Mouse (Mus musculus) limb, embryonic 13.5 days (tissue): ENCODE results near the gene Med15. TPM values are rescaled to one million over a fixed set of nuclear protein-coding genes. Genes with fewer than 3 reads are reported as not detected.

Experiments
- ATAC-seq: fragments of 200-750 bp; cut with Nextera tagmentation; 2 replicates; pipeline ENCODE4 v1.8.0; 2017; ENCODE audit warnings: low read depth, moderate number of reproducible peaks, moderate TSS enrichment; ENCODE audit not compliant: low FRiP score
- H3K27ac ChIP-seq: fragments of 300-500 bp; sonication (generic); 2 replicates; pipeline ENCODE4 v1.5.1; 2015; ENCODE audit warnings: inconsistent platforms, mild to moderate bottlenecking, moderate library complexity
- H3K27me3 ChIP-seq: fragments of 300-500 bp; sonication (generic); 2 replicates; pipeline ENCODE4 v1.6.1; 2015; ENCODE audit warnings: mild to moderate bottlenecking, inconsistent platforms
- H3K36me3 ChIP-seq: fragments of 300-500 bp; sonication (generic); 2 replicates; pipeline ENCODE4 v1.6.1; 2015; ENCODE audit warnings: inconsistent platforms, mild to moderate bottlenecking, moderate library complexity
- H3K4me1 ChIP-seq: fragments of 300-500 bp; sonication (generic); 2 replicates; pipeline ENCODE4 v1.6.1; 2015; ENCODE audit warnings: inconsistent platforms
- H3K4me2 ChIP-seq: fragments of 300-500 bp; sonication (generic); replicated peaks from 2 replicates; pipeline ENCODE4 v1.6.1; 2015; ENCODE audit warnings: inconsistent platforms, mild to moderate bottlenecking, moderate library complexity
- H3K4me3 ChIP-seq: fragments of 300-500 bp; sonication (generic); 2 replicates; pipeline ENCODE4 v1.5.1; 2015; ENCODE audit warnings: moderate library complexity, mild to moderate bottlenecking, inconsistent platforms
- H3K9ac ChIP-seq: fragments of 300-500 bp; sonication (generic); 2 replicates; pipeline ENCODE4 v1.6.1; 2015; ENCODE audit warnings: mild to moderate bottlenecking, inconsistent platforms
- H3K9me3 ChIP-seq: fragments of 300-500 bp; sonication (generic); 2 replicates; pipeline ENCODE4 v1.6.1; 2016; ENCODE audit warnings: inconsistent platforms
- WGBS: fragments of 180-500 bp; shearing (Covaris S2); methylation state at CpG from one replicate; pipeline ENCODE4 v1.1.7; 2015; 5-methylcytosine and 5-hydroxymethylcytosine counted together
- polyA plus RNA-seq: library from polyadenylated mRNA; unstranded; fragments of >200 nt; fragmentation: Nextera tagmentation; extraction: Ambion mirVana; gene quantifications from 2 replicates; pipeline ENCODE4 v1.2.1, GENCODE M21; 2015

Med15 gene
- polyA plus RNA-seq: 48.1 and 49.8 TPM in 2 replicates

DNA sequence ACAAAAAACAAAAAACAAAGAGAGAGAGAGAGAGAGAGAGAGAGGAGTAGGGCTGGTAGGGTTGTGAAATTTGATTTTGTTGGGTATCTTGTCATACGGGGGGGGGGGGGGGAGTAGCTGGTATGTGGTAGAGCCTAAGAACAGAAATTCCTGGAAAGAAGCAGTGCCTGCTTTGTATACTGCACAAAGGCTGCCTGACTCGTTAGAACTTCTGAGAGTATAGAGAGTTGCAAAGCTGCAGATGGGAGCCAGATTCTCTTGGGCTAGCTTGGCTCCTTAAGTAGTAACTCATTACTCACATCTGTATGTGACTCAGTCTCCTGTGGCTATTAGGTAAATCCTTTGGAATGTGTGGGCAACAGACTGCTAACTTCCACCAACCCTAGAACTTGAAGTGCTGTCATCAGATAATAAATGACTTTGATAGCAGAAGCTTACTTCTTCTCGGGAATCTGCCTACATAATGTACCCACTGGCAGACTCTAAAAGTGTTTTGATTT is at the start of gene Med15:
TSS of gene Med15 (minus strand) at position 51 of the 500 bp plus-strand sequence.
- peaks cover 4% of the 10 kb centered on the region; the same call in 1 of the 2 replicates for H3K27me3 ChIP-seq
- no peaks in the 10 kb centered on the region for H3K36me3 ChIP-seq
- no peak within 1 kb of the TSS for H3K4me2 ChIP-seq
- WGBS: 21% methylated on average over 3 of the region's 3 CpGs
- H3K9ac ChIP-seq: no peak within 1 kb of the TSS
- no peak for ATAC-seq
- H3K4me3 ChIP-seq: no peak within 1 kb of the TSS
- H3K27ac ChIP-seq: no peak within 1 kb of the TSS
- H3K4me1 ChIP-seq: peaks cover 8% of the 10 kb centered on the region
- H3K9me3 ChIP-seq: no peaks in the 10 kb centered on the region

DNA sequence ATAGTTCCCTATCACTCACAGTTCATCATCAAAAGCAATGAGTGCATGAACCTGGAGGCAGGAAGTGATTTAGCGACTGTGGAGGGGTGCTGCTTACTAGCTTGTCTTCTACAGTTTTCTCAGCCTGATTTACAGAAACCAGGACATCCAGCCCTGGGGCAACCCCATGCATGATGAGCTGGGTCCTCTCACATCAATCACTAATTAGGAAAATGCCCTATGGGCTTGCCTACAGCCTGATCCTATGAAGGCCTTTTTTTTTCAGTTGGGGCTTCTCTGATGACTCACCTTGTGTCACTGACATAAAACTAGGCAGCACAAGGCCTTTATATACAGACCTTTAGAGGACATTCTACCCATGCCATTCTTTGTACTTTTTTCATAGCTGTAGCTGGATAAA is 47.0 kb upstream of the Med15 start:
- Histone ChIP-seq H3K4me2 (no peak overlapping the region), H3K9ac (no peak overlapping the region), H3K4me1 (no peaks in the 10 kb centered on the region), H3K36me3 (peaks cover 94% of the 10 kb centered on the region), H3K4me3 (no peak overlapping the region), H3K27me3 (no peaks in the 10 kb centered on the region), H3K27ac (no peak overlapping the region), H3K9me3 (no peaks in the 10 kb centered on the region)
- no peak for ATAC-seq
- WGBS: 78% methylated on average over 1 of the region's 1 CpGs

DNA sequence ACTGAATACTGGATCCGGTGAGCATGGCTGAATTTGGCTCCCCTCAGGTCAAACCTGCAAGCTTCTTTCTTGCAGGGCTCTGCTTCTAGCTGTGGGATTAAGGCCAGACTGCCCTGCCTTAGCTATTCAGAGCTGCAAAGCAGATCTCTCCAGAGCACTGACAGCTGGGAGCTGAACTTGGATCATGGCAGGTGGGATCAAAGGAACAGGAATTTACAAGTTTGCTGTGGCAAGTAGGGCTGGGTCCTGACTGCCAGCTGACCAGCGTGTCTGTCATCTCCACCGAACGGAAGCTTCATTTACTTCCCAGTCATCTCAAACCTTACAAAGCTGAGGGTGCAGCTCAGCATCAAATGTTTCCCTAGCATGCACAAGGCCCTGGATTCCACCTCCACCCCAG is 45.5 kb upstream of the Med15 start:
- Histone ChIP-seq H3K36me3 (peaks cover 90% of the 10 kb centered on the region), H3K27ac (no peak overlapping the region), H3K9ac (no peak overlapping the region), H3K9me3 (no peaks in the 10 kb centered on the region), H3K4me2 (no peak overlapping the region), H3K27me3 (no peaks in the 10 kb centered on the region), H3K4me3 (no peak overlapping the region), H3K4me1 (no peaks in the 10 kb centered on the region)
- WGBS: 69% methylated on average over 4 of the region's 4 CpGs
- no peak for ATAC-seq

DNA sequence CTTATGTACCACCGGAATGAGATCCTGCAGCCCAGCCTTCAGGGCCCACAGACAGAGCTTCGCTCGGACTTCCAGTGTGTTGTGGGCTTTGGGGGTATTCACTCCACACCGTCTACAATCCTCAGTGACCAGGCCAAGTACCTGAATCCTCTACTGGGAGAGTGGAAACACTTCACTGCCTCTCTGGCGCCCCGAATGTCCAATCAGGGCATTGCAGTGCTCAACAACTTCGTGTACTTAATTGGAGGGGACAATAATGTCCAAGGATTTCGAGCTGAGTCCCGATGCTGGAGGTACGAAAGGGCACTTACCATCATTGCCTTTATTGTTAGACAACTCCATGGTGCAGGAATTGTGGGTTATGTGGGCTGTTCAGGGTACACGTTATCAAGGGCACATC is 44.1 kb upstream of the Med15 start:
- Histone ChIP-seq H3K27me3 (no peaks in the 10 kb centered on the region), H3K4me2 (no peak overlapping the region), H3K4me3 (no peak overlapping the region), H3K36me3 (peaks cover 86% of the 10 kb centered on the region), H3K4me1 (no peaks in the 10 kb centered on the region), H3K9ac (no peak overlapping the region), H3K27ac (no peak overlapping the region), H3K9me3 (no peaks in the 10 kb centered on the region)
- ATAC-seq: no peak
- WGBS: 68% methylated on average over 11 of the region's 11 CpGs

DNA sequence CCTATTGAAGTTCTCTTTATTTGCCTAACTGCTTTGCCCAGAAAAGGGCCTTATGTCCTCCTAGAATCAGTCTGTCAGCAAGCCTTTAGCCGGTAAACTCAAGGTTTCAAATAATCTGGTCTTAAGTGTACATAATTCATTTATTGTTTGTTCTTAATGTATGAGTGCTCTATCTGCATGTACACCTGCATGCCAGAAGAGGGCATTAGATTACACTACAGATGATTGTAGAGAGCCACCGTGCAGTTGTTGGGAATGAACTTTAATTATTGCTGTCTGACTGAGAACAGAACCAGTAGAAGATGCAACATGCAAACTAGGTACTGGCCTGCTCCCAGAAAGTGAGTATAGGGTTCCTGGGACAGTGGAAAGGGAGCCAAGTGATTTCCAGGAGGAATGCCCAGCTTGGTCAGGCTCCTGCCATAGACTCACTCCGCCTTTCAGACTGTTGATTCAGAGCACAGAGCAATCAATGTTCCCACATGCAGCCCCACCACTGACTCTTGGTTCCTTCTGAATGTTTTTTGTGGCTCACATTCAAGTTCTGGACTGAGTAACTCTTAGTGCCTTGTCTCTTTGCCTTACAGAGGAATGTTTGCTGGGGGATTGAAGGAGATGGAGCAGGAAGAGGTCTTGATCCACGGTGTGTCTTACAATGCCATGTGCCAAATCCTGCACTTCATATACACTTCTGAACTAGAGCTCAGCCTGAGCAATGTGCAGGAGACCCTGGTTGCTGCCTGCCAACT is 38.6 kb upstream of the Med15 start:
- H3K27me3 ChIP-seq: no peaks in the 10 kb centered on the region
- no peak overlapping the region for H3K27ac ChIP-seq
- H3K9me3 ChIP-seq: no peaks in the 10 kb centered on the region
- H3K4me1 ChIP-seq: no peaks in the 10 kb centered on the region
- H3K4me2 ChIP-seq: no peak overlapping the region
- WGBS: 75% methylated on average over 4 of the region's 4 CpGs
- no peak overlapping the region for H3K9ac ChIP-seq
- peaks cover 77% of the 10 kb centered on the region for H3K36me3 ChIP-seq
- no peak for ATAC-seq
- H3K4me3 ChIP-seq: no peak overlapping the region

DNA sequence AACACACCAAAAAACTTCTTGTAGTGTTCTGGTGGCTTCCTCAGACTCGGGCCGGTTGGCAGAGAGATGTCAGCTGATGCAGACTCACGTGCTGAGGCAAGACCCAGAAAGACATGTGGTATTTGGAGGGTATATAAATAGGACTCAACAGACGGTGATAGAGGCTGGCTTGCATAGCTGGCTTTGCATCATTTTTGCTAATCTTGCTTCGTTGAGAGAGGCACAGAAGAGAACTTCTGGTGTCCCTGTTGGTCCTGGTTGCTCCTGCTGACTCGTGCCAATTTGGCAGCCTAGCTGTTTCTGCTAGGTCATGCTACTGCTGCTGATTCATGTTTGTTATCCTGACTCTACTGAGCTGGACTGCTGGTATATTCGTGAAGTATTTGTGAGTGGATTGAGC is 36.1 kb upstream of the Med15 start:
- no peak overlapping the region for H3K4me3 ChIP-seq
- H3K27ac ChIP-seq: no peak overlapping the region
- 84% methylated on average over 7 of the region's 7 CpGs for WGBS
- H3K9ac ChIP-seq: no peak overlapping the region
- no peak overlapping the region for H3K4me2 ChIP-seq
- peaks cover 15% of the 10 kb centered on the region for H3K4me1 ChIP-seq
- H3K9me3 ChIP-seq: no peaks in the 10 kb centered on the region
- H3K27me3 ChIP-seq: no peaks in the 10 kb centered on the region
- ATAC-seq: no peak
- H3K36me3 ChIP-seq: peaks cover 77% of the 10 kb centered on the region

DNA sequence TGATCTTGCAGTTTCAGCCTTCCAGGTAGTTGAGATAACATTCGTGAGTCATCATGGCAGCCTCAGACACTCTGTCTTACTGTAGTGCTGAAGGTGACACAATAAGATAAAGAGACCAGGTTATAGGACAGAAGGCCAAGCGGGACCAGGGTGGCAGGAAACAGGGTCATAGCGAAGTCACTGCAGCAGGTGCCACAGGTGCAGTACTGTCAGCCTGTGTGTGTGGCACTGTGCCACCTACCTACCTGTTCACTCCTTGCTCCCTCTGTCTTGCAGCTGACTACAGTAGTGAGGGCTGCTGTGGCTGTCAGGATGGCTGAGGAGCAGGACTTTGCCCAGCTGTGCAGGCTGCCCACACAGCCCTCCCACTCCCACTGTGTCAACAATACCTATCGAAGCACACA is 31.4 kb upstream of the Med15 start:
- WGBS: 88% methylated on average over 4 of the region's 4 CpGs
- no peak for ATAC-seq
- Histone ChIP-seq H3K4me1 (peaks cover 39% of the 10 kb centered on the region), H3K4me3 (no peak overlapping the region), H3K27ac (no peak overlapping the region), H3K27me3 (no peaks in the 10 kb centered on the region), H3K4me2 (no peak overlapping the region), H3K36me3 (peaks cover 57% of the 10 kb centered on the region), H3K9ac (no peak overlapping the region), H3K9me3 (no peaks in the 10 kb centered on the region)

DNA sequence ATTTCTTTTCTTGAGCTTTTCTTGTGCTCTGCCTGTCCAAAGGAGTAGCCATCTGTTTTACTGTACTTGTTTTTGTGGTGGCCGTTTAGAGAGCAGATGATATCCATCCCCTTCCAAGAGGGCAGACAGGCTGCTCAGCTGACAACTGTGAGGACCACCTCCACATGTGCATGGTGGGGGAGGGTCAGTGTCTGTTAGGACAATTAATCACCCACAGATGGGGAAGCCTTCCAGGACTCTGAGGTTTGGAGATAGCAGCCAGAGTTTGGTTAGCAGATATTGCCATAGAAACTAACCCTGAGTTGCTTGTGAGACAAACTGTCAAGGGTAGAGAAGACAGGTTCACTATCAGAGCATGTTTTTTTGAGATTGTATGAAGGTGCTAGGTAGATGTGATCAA is 28.4 kb upstream of the Med15 start:
- 37% methylated on average over 1 of the region's 1 CpGs for WGBS
- H3K27ac ChIP-seq: no peak overlapping the region
- no peak for ATAC-seq
- no peaks in the 10 kb centered on the region for H3K27me3 ChIP-seq
- H3K9ac ChIP-seq: no peak overlapping the region
- peak overlapping the region; percentile 77; the same call in 1 of the 2 replicates for H3K4me3 ChIP-seq
- H3K36me3 ChIP-seq: peaks cover 31% of the 10 kb centered on the region
- peak overlapping the region; percentile 89 for H3K4me2 ChIP-seq
- H3K9me3 ChIP-seq: no peaks in the 10 kb centered on the region
- H3K4me1 ChIP-seq: peaks cover 45% of the 10 kb centered on the region

DNA sequence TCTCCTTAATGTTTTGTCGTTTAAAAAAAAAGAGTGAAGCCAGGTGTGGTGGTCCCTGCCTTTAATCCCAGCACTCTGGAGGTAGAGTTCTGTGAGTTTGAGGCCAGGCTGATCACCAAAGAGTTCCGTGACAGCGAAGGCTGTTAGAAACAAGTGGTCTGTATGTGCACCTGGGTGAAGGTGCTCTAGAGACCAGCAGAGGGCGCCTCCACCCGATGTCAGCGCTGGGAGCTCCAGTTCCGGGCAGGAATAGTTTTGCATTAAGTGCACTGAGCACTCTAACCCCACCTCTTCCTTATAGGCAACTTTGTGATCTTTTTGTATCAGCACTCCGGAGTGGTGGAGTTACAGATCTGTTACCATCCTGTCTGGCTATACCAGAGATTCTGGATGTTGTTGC is 28.0 kb upstream of the Med15 start:
- Histone ChIP-seq H3K9me3 (no peaks in the 10 kb centered on the region), H3K4me2 (peak overlapping the region; percentile 89), H3K4me3 (peak overlapping the region; percentile 77), H3K4me1 (peaks cover 44% of the 10 kb centered on the region), H3K36me3 (peaks cover 26% of the 10 kb centered on the region), H3K9ac (peak overlapping the region; percentile 96; the same call in 1 of the 2 replicates), H3K27ac (no peak overlapping the region), H3K27me3 (no peaks in the 10 kb centered on the region)
- ATAC-seq: no peak
- WGBS: 34% methylated on average over 8 of the region's 8 CpGs

DNA sequence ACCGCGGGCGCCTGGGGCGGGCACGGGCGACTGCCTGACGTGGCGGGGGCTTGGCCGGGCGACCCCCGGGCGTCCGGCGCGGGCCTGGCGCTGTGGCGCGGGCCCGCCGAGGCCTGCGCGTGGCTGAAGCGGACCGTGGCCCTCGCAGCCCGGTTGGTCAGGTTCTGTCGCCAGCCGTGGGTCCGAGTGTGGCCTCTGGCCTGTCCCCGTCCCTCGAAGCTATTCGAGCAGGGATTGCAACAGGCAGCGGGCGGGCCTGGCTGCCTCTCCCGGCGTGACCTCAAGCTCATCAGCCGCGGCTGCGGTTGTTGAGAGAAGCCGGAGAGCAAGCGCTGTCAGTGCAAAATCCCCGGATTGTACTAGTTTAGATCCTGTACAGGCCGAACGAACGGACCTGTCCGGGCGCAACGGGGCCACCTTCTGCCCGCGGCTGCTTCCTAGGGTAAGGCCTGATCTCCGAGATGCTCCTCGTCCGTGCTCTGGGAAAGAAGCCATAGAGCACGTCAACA is 27.2 kb upstream of the Med15 start:
- under 1% methylated on average over 53 of the region's 54 CpGs for WGBS
- peak overlapping the region; percentile 96 for H3K9ac ChIP-seq
- peak overlapping the region; percentile 73; the same call in 1 of the 2 replicates for H3K27ac ChIP-seq
- H3K4me3 ChIP-seq: peak overlapping the region; percentile 77
- H3K4me2 ChIP-seq: peak overlapping the region; percentile 89
- peaks cover 19% of the 10 kb centered on the region for H3K36me3 ChIP-seq
- no peak; the same call in 1 of the 2 replicates for ATAC-seq
- H3K4me1 ChIP-seq: peaks cover 38% of the 10 kb centered on the region
- no peaks in the 10 kb centered on the region for H3K9me3 ChIP-seq
- H3K27me3 ChIP-seq: no peaks in the 10 kb centered on the region

DNA sequence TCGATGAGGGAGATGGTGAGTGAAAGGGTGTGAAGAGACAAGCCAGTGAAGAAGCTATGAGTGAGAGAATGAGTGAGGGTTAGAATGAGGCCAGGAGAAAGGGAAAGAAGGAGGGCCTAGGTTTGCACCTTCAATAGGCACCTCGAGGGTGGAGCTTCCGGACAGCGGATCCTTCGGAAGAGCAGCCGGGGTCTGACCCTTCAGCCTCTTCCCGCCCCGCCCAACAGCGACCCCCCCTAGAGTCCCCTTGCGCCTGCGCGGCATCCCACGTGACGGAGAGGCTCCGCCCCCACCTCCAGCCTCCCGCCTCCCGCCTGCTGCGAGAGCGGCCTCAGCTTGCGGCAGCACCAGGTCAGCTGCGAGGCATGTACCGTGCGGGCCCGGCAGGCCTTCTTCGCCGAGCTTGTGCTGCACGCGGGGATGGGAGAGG is 26.7 kb upstream of the Med15 start, which contains the start of gene Klhl22:
TSS of gene Klhl22 (plus strand) at position 275 of the 430 bp plus-strand sequence.
- no peaks in the 10 kb centered on the region for H3K27me3 ChIP-seq
- peak within 1 kb of the TSS; percentile 89 for H3K4me2 ChIP-seq
- peaks cover 35% of the 10 kb centered on the region for H3K4me1 ChIP-seq
- no peaks in the 10 kb centered on the region for H3K9me3 ChIP-seq
- H3K27ac ChIP-seq: peak within 1 kb of the TSS; percentile 73; the same call in 1 of the 2 replicates
- 2% methylated on average over 16 of the region's 28 CpGs for WGBS
- peak within 1 kb of the TSS; percentile 96 for H3K9ac ChIP-seq
- H3K4me3 ChIP-seq: peak within 1 kb of the TSS; percentile 77
- ATAC-seq: peak; percentile 94
- H3K36me3 ChIP-seq: peaks cover 16% of the 10 kb centered on the region

DNA sequence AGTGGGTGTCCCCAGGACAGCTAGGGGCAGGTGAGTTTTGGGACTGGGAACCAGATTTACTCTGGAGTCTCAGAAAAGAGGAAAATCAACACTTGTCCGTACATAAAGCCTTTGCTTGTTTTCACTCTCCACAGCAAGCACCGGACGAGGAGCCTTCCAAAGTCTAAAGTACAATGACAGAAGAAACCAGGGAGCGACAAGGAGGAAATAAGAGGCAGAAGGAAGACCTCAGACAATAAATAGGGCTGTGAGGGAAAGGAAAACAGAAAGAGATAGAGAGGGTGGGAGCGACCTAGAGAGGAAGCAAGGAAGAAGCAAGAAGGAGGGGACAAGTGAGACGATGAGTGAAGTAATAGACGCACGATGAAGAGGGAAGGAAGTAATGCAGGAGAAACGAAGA is 26.2 kb upstream of the Med15 start:
- H3K9ac ChIP-seq: peak overlapping the region; percentile 96
- peak overlapping the region; percentile 11; the same call in 1 of the 2 replicates for H3K27ac ChIP-seq
- H3K9me3 ChIP-seq: no peaks in the 10 kb centered on the region
- peaks cover 31% of the 10 kb centered on the region for H3K4me1 ChIP-seq
- H3K4me3 ChIP-seq: peak overlapping the region; percentile 77
- H3K4me2 ChIP-seq: peak overlapping the region; percentile 89
- H3K27me3 ChIP-seq: no peaks in the 10 kb centered on the region
- H3K36me3 ChIP-seq: peaks cover 11% of the 10 kb centered on the region; the same call in 1 of the 2 replicates
- 61% methylated on average over 9 of the region's 9 CpGs for WGBS
- no peak for ATAC-seq
